Mouse (Mus musculus): ENCODE measurements at regions not wholly inside any gene's neighbourhood (a gene's known extent, or its start where the extent isn't known, plus 50 kb on each side); places are given as distances from the start of the nearest gene placed in this dataset.

- Histone ChIP-seq H3K9me3 (ENCODE audit: control insufficient read depth, low read length) (no peaks in the 10 kb centered on the region), H3K4me3 (replicated peaks; ENCODE audit: low read length) (no peak overlapping the region), H3K27me3 (replicated peaks; ENCODE audit: control insufficient read depth, insufficient read depth, low read length) (no peaks in the 10 kb centered on the region), H3K36me3 (ENCODE audit: control insufficient read depth, insufficient read depth) (no peaks in the 10 kb centered on the region), H3K9ac (replicated peaks; ENCODE audit: low read depth, low read length) (no peak overlapping the region), H3K4me1 (replicated peaks; ENCODE audit: control insufficient read depth, insufficient read depth, low read length) (peaks cover 12% of the 10 kb centered on the region), H3K27ac (ENCODE audit: low read length) (no peak overlapping the region), H3K4me2 (ENCODE audit: low read length) (no peak overlapping the region)
- ATAC-seq = no peak
- 88% methylated on average over 6 of the region's 6 CpGs for WGBS
These were observed 341.6 kb downstream of the Rnd3 start for GRCm38 (mm10) chr2:50807162-50807960.

GRCm38 (mm10) chr2:50805645-50806044 lies 343.3 kb downstream of the Rnd3 start:
- H3K27me3 ChIP-seq (replicated peaks; ENCODE audit: control insufficient read depth, insufficient read depth, low read length) = no peaks in the 10 kb centered on the region
- no peaks in the 10 kb centered on the region for H3K9me3 ChIP-seq (ENCODE audit: control insufficient read depth, low read length)
- H3K4me2 ChIP-seq (ENCODE audit: low read length) = no peak overlapping the region
- no peaks in the 10 kb centered on the region for H3K36me3 ChIP-seq (ENCODE audit: control insufficient read depth, insufficient read depth)
- no peak overlapping the region for H3K4me3 ChIP-seq (replicated peaks; ENCODE audit: low read length)
- H3K4me1 ChIP-seq (replicated peaks; ENCODE audit: control insufficient read depth, insufficient read depth, low read length) = peaks cover 7% of the 10 kb centered on the region
- 91% methylated on average over 3 of the region's 3 CpGs for WGBS
- H3K27ac ChIP-seq (ENCODE audit: low read length) = no peak overlapping the region
- no peak for ATAC-seq
- H3K9ac ChIP-seq (replicated peaks; ENCODE audit: low read depth, low read length) = no peak overlapping the region

GRCm38 (mm10) chr2:50796087-50796486 lies 352.8 kb downstream of the Rnd3 start:
- no peaks in the 10 kb centered on the region for H3K4me1 ChIP-seq (replicated peaks; ENCODE audit: control insufficient read depth, insufficient read depth, low read length)
- H3K4me2 ChIP-seq (ENCODE audit: low read length) = no peak overlapping the region
- H3K27ac ChIP-seq (ENCODE audit: low read length) = no peak overlapping the region
- no peaks in the 10 kb centered on the region for H3K36me3 ChIP-seq (ENCODE audit: control insufficient read depth, insufficient read depth)
- WGBS = 94% methylated on average over 3 of the region's 3 CpGs
- no peak overlapping the region for H3K9ac ChIP-seq (replicated peaks; ENCODE audit: low read depth, low read length)
- no peaks in the 10 kb centered on the region for H3K9me3 ChIP-seq (ENCODE audit: control insufficient read depth, low read length)
- no peak for ATAC-seq
- no peaks in the 10 kb centered on the region for H3K27me3 ChIP-seq (replicated peaks; ENCODE audit: control insufficient read depth, insufficient read depth, low read length)
- H3K4me3 ChIP-seq (replicated peaks; ENCODE audit: low read length) = no peak overlapping the region

- Histone ChIP-seq H3K27me3 (replicated peaks; ENCODE audit: control insufficient read depth, insufficient read depth, low read length) (no peaks in the 10 kb centered on the region), H3K36me3 (ENCODE audit: control insufficient read depth, insufficient read depth) (no peaks in the 10 kb centered on the region), H3K9ac (replicated peaks; ENCODE audit: low read depth, low read length) (no peak overlapping the region), H3K4me3 (replicated peaks; ENCODE audit: low read length) (no peak overlapping the region), H3K9me3 (ENCODE audit: control insufficient read depth, low read length) (no peaks in the 10 kb centered on the region), H3K4me2 (ENCODE audit: low read length) (no peak overlapping the region), H3K27ac (ENCODE audit: low read length) (no peak overlapping the region), H3K4me1 (replicated peaks; ENCODE audit: control insufficient read depth, insufficient read depth, low read length) (no peaks in the 10 kb centered on the region)
- WGBS = 48% methylated on average over 2 of the region's 2 CpGs
- no peak for ATAC-seq
These were observed 355.3 kb downstream of the Rnd3 start for GRCm38 (mm10) chr2:50793616-50794015.

- Histone ChIP-seq H3K9ac (replicated peaks; ENCODE audit: low read depth, low read length) (no peak overlapping the region), H3K36me3 (ENCODE audit: control insufficient read depth, insufficient read depth) (no peaks in the 10 kb centered on the region), H3K4me2 (ENCODE audit: low read length) (no peak overlapping the region), H3K9me3 (ENCODE audit: control insufficient read depth, low read length) (no peaks in the 10 kb centered on the region), H3K4me1 (replicated peaks; ENCODE audit: control insufficient read depth, insufficient read depth, low read length) (no peaks in the 10 kb centered on the region), H3K4me3 (replicated peaks; ENCODE audit: low read length) (no peak overlapping the region), H3K27ac (ENCODE audit: low read length) (no peak overlapping the region), H3K27me3 (replicated peaks; ENCODE audit: control insufficient read depth, insufficient read depth, low read length) (no peaks in the 10 kb centered on the region)
- 7% methylated on average over 1 of the region's 1 CpGs for WGBS
- no peak for ATAC-seq
These were observed 355.8 kb downstream of the Rnd3 start for GRCm38 (mm10) chr2:50793067-50793466.

- Histone ChIP-seq H3K4me3 (replicated peaks; ENCODE audit: low read length) (no peak overlapping the region), H3K9ac (replicated peaks; ENCODE audit: low read depth, low read length) (no peak overlapping the region), H3K27me3 (replicated peaks; ENCODE audit: control insufficient read depth, insufficient read depth, low read length) (no peaks in the 10 kb centered on the region), H3K4me2 (ENCODE audit: low read length) (no peak overlapping the region), H3K9me3 (ENCODE audit: control insufficient read depth, low read length) (no peaks in the 10 kb centered on the region), H3K36me3 (ENCODE audit: control insufficient read depth, insufficient read depth) (no peaks in the 10 kb centered on the region), H3K4me1 (replicated peaks; ENCODE audit: control insufficient read depth, insufficient read depth, low read length) (no peaks in the 10 kb centered on the region), H3K27ac (ENCODE audit: low read length) (no peak overlapping the region)
- ATAC-seq = no peak
- WGBS = 86% methylated on average over 4 of the region's 4 CpGs
These were observed 359.8 kb downstream of the Rnd3 start for GRCm38 (mm10) chr2:50789051-50789651.

GRCm38 (mm10) chr2:50772101-50772500 lies 376.8 kb downstream of the Rnd3 start:
- 86% methylated on average over 8 of the region's 8 CpGs for WGBS
- H3K9ac ChIP-seq (replicated peaks; ENCODE audit: low read depth, low read length) = no peak overlapping the region
- H3K4me3 ChIP-seq (replicated peaks; ENCODE audit: low read length) = no peak overlapping the region
- no peak overlapping the region for H3K4me2 ChIP-seq (ENCODE audit: low read length)
- no peaks in the 10 kb centered on the region for H3K4me1 ChIP-seq (replicated peaks; ENCODE audit: control insufficient read depth, insufficient read depth, low read length)
- H3K27ac ChIP-seq (ENCODE audit: low read length) = no peak overlapping the region
- no peaks in the 10 kb centered on the region for H3K27me3 ChIP-seq (replicated peaks; ENCODE audit: control insufficient read depth, insufficient read depth, low read length)
- H3K36me3 ChIP-seq (ENCODE audit: control insufficient read depth, insufficient read depth) = no peaks in the 10 kb centered on the region
- H3K9me3 ChIP-seq (ENCODE audit: control insufficient read depth, low read length) = no peaks in the 10 kb centered on the region
- ATAC-seq = no peak

- no peak overlapping the region for H3K9ac ChIP-seq (replicated peaks; ENCODE audit: low read depth, low read length)
- no peaks in the 10 kb centered on the region for H3K9me3 ChIP-seq (ENCODE audit: control insufficient read depth, low read length)
- H3K4me1 ChIP-seq (replicated peaks; ENCODE audit: control insufficient read depth, insufficient read depth, low read length) = peaks cover 5% of the 10 kb centered on the region
- H3K4me2 ChIP-seq (ENCODE audit: low read length) = no peak overlapping the region
- no peak overlapping the region for H3K4me3 ChIP-seq (replicated peaks; ENCODE audit: low read length)
- H3K27me3 ChIP-seq (replicated peaks; ENCODE audit: control insufficient read depth, insufficient read depth, low read length) = no peaks in the 10 kb centered on the region
- H3K27ac ChIP-seq (ENCODE audit: low read length) = no peak overlapping the region
- no peak for ATAC-seq
- H3K36me3 ChIP-seq (ENCODE audit: control insufficient read depth, insufficient read depth) = no peaks in the 10 kb centered on the region
- WGBS = 75% methylated on average over 2 of the region's 2 CpGs
These were observed 389.9 kb downstream of the Rnd3 start for GRCm38 (mm10) chr2:50759016-50759415.

- no peak overlapping the region for H3K4me3 ChIP-seq (replicated peaks; ENCODE audit: low read length)
- H3K27me3 ChIP-seq (replicated peaks; ENCODE audit: control insufficient read depth, insufficient read depth, low read length) = no peaks in the 10 kb centered on the region
- H3K4me2 ChIP-seq (ENCODE audit: low read length) = no peak overlapping the region
- no peak for ATAC-seq
- 92% methylated on average over 21 of the region's 21 CpGs for WGBS
- H3K36me3 ChIP-seq (ENCODE audit: control insufficient read depth, insufficient read depth) = no peaks in the 10 kb centered on the region
- peaks cover 5% of the 10 kb centered on the region for H3K4me1 ChIP-seq (replicated peaks; ENCODE audit: control insufficient read depth, insufficient read depth, low read length)
- no peak overlapping the region for H3K27ac ChIP-seq (ENCODE audit: low read length)
- no peak overlapping the region for H3K9ac ChIP-seq (replicated peaks; ENCODE audit: low read depth, low read length)
- no peaks in the 10 kb centered on the region for H3K9me3 ChIP-seq (ENCODE audit: control insufficient read depth, low read length)
These were observed 390.9 kb downstream of the Rnd3 start for GRCm38 (mm10) chr2:50757837-50758541.
